Mouse (Mus musculus) kidney, embryonic 14.5 days (tissue): Measurements from ENCODE around the gene Oprd1. TPM values are rescaled to one million over a fixed set of nuclear protein-coding genes. Genes with fewer than 3 reads are reported as not detected.
A peak's percentile ranks its signal among the peaks of the same experiment; 100 is the strongest.

Experiments
- ATAC-seq: fragments of 200-750 bp; cut with Nextera tagmentation; 2 replicates; pipeline ENCODE4 v1.8.0; 2017; ENCODE audit warnings: moderate number of reproducible peaks, mild to moderate bottlenecking, moderate TSS enrichment, moderate library complexity; ENCODE audit not compliant: low FRiP score, low TSS enrichment
- H3K27ac ChIP-seq: fragments of 300-500 bp; sonication (generic); 2 replicates; pipeline ENCODE4 v1.5.1; 2014; ENCODE audit warnings: low read depth, mild to moderate bottlenecking, low read length, moderate library complexity, mixed read lengths
- H3K27me3 ChIP-seq: fragments of 300-500 bp; sonication (generic); 2 replicates; pipeline ENCODE4 v1.6.1; 2014; ENCODE audit warnings: mild to moderate bottlenecking, low read length; ENCODE audit not compliant: control insufficient read depth, insufficient read depth
- H3K36me3 ChIP-seq: fragments of 300-500 bp; sonication (generic); 2 replicates; pipeline ENCODE4 v1.6.1; 2014; ENCODE audit warnings: low read length, mixed read lengths; ENCODE audit not compliant: control insufficient read depth, insufficient read depth
- H3K4me1 ChIP-seq: fragments of 300-500 bp; sonication (generic); 2 replicates; pipeline ENCODE4 v1.6.1; 2014; ENCODE audit warnings: low read length, mixed read lengths; ENCODE audit not compliant: control insufficient read depth, insufficient read depth
- H3K4me2 ChIP-seq: fragments of 300-500 bp; sonication (generic); replicated peaks from 2 replicates; pipeline ENCODE4 v1.6.1; 2014; ENCODE audit warnings: low read depth, mild to moderate bottlenecking, low read length
- H3K4me3 ChIP-seq: fragments of 300-500 bp; sonication (generic); 2 replicates; pipeline ENCODE4 v1.5.1; 2014; ENCODE audit warnings: mild to moderate bottlenecking, low read length
- H3K9ac ChIP-seq: fragments of 300-500 bp; sonication (generic); 2 replicates; pipeline ENCODE4 v1.6.1; 2014; ENCODE audit warnings: low read depth, mild to moderate bottlenecking, low read length, moderate library complexity
- H3K9me3 ChIP-seq: fragments of 300-500 bp; sonication (generic); 2 replicates; pipeline ENCODE4 v1.6.1; 2016; ENCODE audit warnings: low read length; ENCODE audit not compliant: control insufficient read depth
- WGBS: fragments of 180-500 bp; shearing (Covaris S2); extraction: QIAGEN DNeasy Blood & Tissue Kit; methylation state at CpG from one replicate; pipeline ENCODE4 v1.1.7; 2014; 5-methylcytosine and 5-hydroxymethylcytosine counted together
- polyA plus RNA-seq: library from polyadenylated mRNA; unstranded; fragments of >200 nt; fragmentation: Nextera tagmentation; extraction: Ambion mirVana; gene quantifications from 2 replicates; pipeline ENCODE4 v1.2.1, GENCODE M21; 2014

Gene Oprd1
- polyA plus RNA-seq, 1 experiment from 2014 or later: 0.09 TPM

GRCm38 (mm10) chr4:132169761-132170160 is 25.5 kb upstream of the Oprd1 start:
- whole genome bisulfite sequencing: 68% methylated on average over 5 of the region's 5 CpGs
- Histone ChIP-seq H3K4me1 (no peaks in the 10 kb centered on the region), H3K4me2 (no peak overlapping the region), H3K27me3 (no peaks in the 10 kb centered on the region), H3K36me3 (no peaks in the 10 kb centered on the region), H3K27ac (no peak overlapping the region), H3K9ac (no peak overlapping the region), H3K9me3 (0 out of 2 replicates have a peak, but pooled peaks cover 3% of the 10 kb centered on the region), H3K4me3 (no peak overlapping the region)
- no peak for ATAC-seq

- no peak for ATAC-seq
- WGBS: 57% methylated on average over 3 of the region's 3 CpGs
- H3K4me2 ChIP-seq: no peak overlapping the region
Observed at GRCm38 (mm10) chr4:132169271-132169670, 25.0 kb upstream of the Oprd1 start.

GRCm38 (mm10) chr4:132167436-132167835 is 23.1 kb upstream of the Oprd1 start:
- no peaks in the 10 kb centered on the region for H3K4me1 ChIP-seq
- no peaks in the 10 kb centered on the region for H3K36me3 ChIP-seq
- H3K4me2 ChIP-seq: no peak overlapping the region
- no peaks in the 10 kb centered on the region for H3K27me3 ChIP-seq
- H3K27ac ChIP-seq: no peak overlapping the region
- H3K9me3 ChIP-seq: 0 out of 2 replicates have a peak, but pooled peaks cover 3% of the 10 kb centered on the region
- no peak for ATAC-seq
- 80% methylated on average over 3 of the region's 3 CpGs for WGBS
- H3K4me3 ChIP-seq: no peak overlapping the region
- no peak overlapping the region for H3K9ac ChIP-seq

More at GRCm38 (mm10) chr4:132169271-132169670, 25.0 kb upstream of the Oprd1 start:
- Histone ChIP-seq H3K4me1 (no peaks in the 10 kb centered on the region), H3K36me3 (no peaks in the 10 kb centered on the region), H3K4me3 (no peak overlapping the region), H3K27me3 (no peaks in the 10 kb centered on the region), H3K9ac (no peak overlapping the region), H3K27ac (no peak overlapping the region), H3K9me3 (0 out of 2 replicates have a peak, but pooled peaks cover 3% of the 10 kb centered on the region)

- no peak overlapping the region for H3K4me2 ChIP-seq
Observed at GRCm38 (mm10) chr4:132166350-132167290, 22.3 kb upstream of the Oprd1 start.

GRCm38 (mm10) chr4:132165691-132166090 is 21.4 kb upstream of the Oprd1 start:
- no peak overlapping the region for H3K4me3 ChIP-seq
- H3K4me2 ChIP-seq: no peak overlapping the region
- H3K27me3 ChIP-seq: no peaks in the 10 kb centered on the region
- H3K9me3 ChIP-seq: 0 out of 2 replicates have a peak, but pooled peaks cover 3% of the 10 kb centered on the region
- 49% methylated on average over 14 of the region's 14 CpGs for WGBS
- no peaks in the 10 kb centered on the region for H3K4me1 ChIP-seq
- no peak for ATAC-seq
- no peak overlapping the region for H3K27ac ChIP-seq
- H3K9ac ChIP-seq: no peak overlapping the region
- H3K36me3 ChIP-seq: no peaks in the 10 kb centered on the region

More at GRCm38 (mm10) chr4:132166350-132167290, 22.3 kb upstream of the Oprd1 start:
- Histone ChIP-seq H3K9ac (no peak overlapping the region), H3K9me3 (0 out of 2 replicates have a peak, but pooled peaks cover 3% of the 10 kb centered on the region), H3K27ac (no peak overlapping the region), H3K27me3 (no peaks in the 10 kb centered on the region), H3K4me1 (no peaks in the 10 kb centered on the region), H3K36me3 (no peaks in the 10 kb centered on the region), H3K4me3 (no peak overlapping the region)
- 0 out of 2 replicates have a peak, but pooled peaks have one; percentile 46 for ATAC-seq
- WGBS: 58% methylated on average over 16 of the region's 16 CpGs

- H3K4me2 ChIP-seq: no peak overlapping the region
- 44% methylated on average over 12 of the region's 12 CpGs for WGBS
- no peak overlapping the region for H3K4me3 ChIP-seq
- no peaks in the 10 kb centered on the region for H3K4me1 ChIP-seq
- H3K27ac ChIP-seq: no peak overlapping the region
- no peaks in the 10 kb centered on the region for H3K36me3 ChIP-seq
- no peak overlapping the region for H3K9ac ChIP-seq
- no peak for ATAC-seq
- no peaks in the 10 kb centered on the region for H3K27me3 ChIP-seq
- H3K9me3 ChIP-seq: 0 out of 2 replicates have a peak, but pooled peaks cover 2% of the 10 kb centered on the region
Observed at GRCm38 (mm10) chr4:132156941-132157622, 12.8 kb upstream of the Oprd1 start.

GRCm38 (mm10) chr4:132154877-132155670 is 10.8 kb upstream of the Oprd1 start:
- H3K4me3 ChIP-seq: no peak overlapping the region
- 0 out of 2 replicates have a peak, but pooled peaks cover 2% of the 10 kb centered on the region for H3K9me3 ChIP-seq
- H3K4me2 ChIP-seq: no peak overlapping the region
- no peaks in the 10 kb centered on the region for H3K36me3 ChIP-seq
- H3K27me3 ChIP-seq: no peaks in the 10 kb centered on the region
- H3K4me1 ChIP-seq: no peaks in the 10 kb centered on the region
- ATAC-seq: no peak
- no peak overlapping the region for H3K27ac ChIP-seq
- 3% methylated on average over 6 of the region's 6 CpGs for WGBS
- H3K9ac ChIP-seq: no peak overlapping the region

GRCm38 (mm10) chr4:132151673-132152072 is 7.4 kb upstream of the Oprd1 start:
- no peak for ATAC-seq
- Histone ChIP-seq H3K9ac (no peak overlapping the region), H3K4me3 (no peak overlapping the region), H3K27me3 (no peaks in the 10 kb centered on the region; the same call in 1 of the 2 replicates), H3K27ac (no peak overlapping the region), H3K4me1 (no peaks in the 10 kb centered on the region), H3K36me3 (no peaks in the 10 kb centered on the region), H3K4me2 (no peak overlapping the region), H3K9me3 (0 out of 2 replicates have a peak, but pooled peaks cover 2% of the 10 kb centered on the region)
- 65% methylated on average over 1 of the region's 1 CpGs for WGBS
